Mouse (Mus musculus) MN1 (cell line): ENCODE results near the gene Slc2a5.

Source experiments
- DNase-seq: peaks from one replicate; pipeline ENCODE4 v3.0.0-alpha.2; 2016; ENCODE audit warnings: low spot score

The Slc2a5 gene

DNA sequence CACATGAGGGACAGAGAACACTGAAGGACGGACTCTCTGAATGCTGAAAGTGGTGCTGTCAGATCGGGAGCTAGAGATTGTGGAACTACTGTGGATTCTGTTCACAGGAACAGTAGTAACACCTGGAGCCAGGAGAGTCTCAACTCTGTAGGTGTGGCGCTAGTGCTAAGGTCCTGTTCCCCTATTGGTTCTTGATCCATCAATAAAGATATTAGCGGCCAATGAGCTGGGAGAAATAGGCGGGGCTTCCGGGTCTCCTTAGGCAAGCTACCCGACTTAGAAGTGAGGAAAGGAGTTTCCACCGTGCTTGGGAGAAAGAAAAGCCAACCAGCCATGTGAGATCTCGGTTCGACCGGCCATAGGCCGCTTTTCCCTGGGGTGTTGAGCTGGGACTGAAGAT is 25.2 kb downstream of the Slc2a5 start:
- DNase-seq = no peak

DNA sequence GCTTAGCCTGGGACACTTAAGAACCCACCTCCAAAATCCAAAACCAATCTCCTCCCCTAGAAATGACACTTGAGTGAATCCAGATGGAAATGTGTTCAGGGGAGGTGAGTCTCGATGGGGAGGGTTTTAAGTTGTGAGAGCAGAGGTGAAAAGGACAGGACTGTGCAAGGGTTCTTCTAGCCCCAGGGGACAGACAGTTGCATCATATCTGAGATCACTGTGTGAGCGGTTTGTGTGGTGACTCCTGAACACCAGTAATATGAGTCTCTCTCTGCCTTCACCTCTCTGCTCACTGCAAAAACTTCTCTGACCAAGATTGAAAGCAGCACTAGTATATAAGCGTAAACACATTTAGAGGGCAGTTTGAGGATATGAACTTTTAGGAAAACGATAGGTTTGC is 27.2 kb downstream of the Slc2a5 start:
- DNase-seq = no peak

GRCm38 (mm10) chr4:150151045-150151444 is 32.0 kb downstream of the Slc2a5 start:
- no peak for DNase-seq

DNA sequence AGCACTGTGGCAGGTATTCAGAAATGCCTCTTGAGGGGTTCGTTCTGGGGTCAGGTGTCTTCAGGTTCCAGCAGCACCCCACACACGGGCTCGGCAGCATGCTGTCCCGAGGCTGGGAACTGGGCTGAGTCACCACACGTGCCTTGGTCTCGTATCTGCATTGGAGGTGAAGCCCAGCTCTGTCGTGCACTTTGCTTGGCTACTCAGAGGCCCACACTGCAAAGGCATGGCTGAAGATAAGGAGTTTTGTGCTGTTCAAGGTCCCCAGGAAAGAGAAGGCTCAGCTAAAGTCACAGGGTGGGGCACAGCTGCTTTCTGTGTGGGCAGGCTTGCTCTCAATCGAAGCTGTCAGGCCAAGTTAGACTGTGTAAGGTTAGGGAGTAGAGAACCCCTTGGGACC is 33.4 kb downstream of the Slc2a5 start:
- no peak for DNase-seq

GRCm38 (mm10) chr4:150155301-150155700 is 36.2 kb downstream of the Slc2a5 start:
- DNase-seq = no peak

DNA sequence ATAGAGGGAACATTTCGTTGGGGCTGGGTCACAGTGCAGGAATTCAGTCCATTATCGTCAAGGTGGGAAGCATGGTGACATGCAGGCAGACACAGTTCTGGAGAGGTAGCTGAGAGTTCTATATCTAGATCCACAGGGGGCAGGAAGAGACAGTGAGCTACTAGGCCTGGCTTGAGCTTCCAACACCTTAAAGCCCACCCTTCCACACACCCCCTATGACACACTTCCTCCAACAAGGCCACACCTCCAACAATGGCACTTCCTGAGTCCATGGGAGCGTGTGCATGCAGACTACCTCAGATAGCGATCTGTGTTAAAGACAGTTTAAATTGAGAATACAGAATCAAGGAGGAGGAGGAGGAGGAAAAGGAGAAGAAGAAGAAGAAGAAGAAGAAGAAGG is 36.6 kb downstream of the Slc2a5 start:
- no peak for DNase-seq

GRCm38 (mm10) chr4:150157348-150157882 is 38.3 kb downstream of the Slc2a5 start:
- no peak for DNase-seq

GRCm38 (mm10) chr4:150159458-150159857 is 40.4 kb downstream of the Slc2a5 start:
- no peak for DNase-seq

- DNase-seq = no peak
These were observed 43.6 kb downstream of the Slc2a5 start for GRCm38 (mm10) chr4:150162561-150163169.

DNA sequence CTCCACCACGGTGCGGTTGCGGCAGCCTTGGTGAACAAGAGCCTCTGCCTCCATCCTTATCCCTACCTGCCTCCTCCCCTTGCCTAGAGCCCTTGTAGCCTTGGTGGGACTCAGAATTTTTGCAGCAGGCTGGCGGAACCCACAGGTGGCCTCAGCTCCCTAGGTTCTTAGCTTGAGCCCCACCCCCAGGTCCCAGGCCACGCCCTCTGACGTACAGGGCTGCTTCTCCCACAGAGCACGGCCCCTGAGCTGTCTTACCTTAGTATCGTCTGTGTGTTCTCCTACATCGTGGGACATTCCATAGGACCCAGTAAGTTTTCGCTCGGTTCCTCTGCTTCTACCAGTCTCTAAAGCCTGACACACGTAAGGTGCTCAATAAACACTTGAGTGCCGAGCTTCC is 45.8 kb downstream of the Slc2a5 start:
- DNase-seq = no peak

- no peak for DNase-seq
These were observed 49.3 kb downstream of the Slc2a5 start for GRCm38 (mm10) chr4:150168406-150168805.

- no peak for DNase-seq
These were observed 53.0 kb downstream of the Slc2a5 start for GRCm38 (mm10) chr4:150172107-150172506.

GRCm38 (mm10) chr4:150173281-150173680 is 54.2 kb downstream of the Slc2a5 start:
- peak; percentile 30 for DNase-seq

- no peak for DNase-seq
These were observed 54.9 kb downstream of the Slc2a5 start for GRCm38 (mm10) chr4:150174027-150174426.

DNA sequence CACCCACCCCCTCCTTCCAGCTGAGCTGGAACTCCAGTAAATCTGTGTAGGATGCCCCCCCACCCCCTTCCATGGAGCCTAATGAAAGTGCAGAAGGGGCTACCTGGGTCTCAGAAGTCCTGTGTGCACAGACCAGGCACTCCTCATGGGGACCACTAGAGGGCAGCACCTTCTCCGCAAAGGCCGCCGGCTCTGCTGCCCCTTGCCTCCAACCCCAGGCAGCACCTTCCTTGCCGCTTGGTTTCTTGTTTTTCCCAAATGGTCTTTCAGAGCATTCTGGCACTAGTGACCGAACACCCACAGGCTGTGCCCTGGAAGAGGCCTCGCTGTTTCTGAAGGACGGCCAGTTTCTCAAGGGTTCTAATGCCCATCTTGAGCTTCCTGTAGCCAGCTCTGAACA is 57.5 kb downstream of the Slc2a5 start:
- peak; percentile 50 for DNase-seq

DNA sequence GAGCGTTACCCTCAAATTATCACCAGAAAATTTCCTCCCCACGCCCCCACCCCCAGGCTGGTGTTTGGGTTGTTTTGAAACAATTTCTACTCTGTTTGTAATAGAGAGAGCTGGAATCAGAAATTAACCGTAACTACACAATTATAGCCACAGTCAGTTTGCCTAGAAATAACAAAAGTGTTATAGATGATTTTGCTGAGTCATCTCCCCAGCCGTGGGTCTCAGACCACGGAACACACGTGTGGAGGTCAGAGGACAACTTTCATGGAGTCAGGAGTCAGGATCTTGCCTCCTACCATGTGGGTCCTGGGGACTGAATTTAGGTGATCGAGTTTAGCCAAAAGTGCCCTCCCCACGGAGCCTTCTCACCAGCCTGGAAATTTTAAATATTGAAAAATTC is 58.0 kb downstream of the Slc2a5 start:
- no peak for DNase-seq

- no peak for DNase-seq
These were observed 59.0 kb downstream of the Slc2a5 start for GRCm38 (mm10) chr4:150178131-150178530.

DNA sequence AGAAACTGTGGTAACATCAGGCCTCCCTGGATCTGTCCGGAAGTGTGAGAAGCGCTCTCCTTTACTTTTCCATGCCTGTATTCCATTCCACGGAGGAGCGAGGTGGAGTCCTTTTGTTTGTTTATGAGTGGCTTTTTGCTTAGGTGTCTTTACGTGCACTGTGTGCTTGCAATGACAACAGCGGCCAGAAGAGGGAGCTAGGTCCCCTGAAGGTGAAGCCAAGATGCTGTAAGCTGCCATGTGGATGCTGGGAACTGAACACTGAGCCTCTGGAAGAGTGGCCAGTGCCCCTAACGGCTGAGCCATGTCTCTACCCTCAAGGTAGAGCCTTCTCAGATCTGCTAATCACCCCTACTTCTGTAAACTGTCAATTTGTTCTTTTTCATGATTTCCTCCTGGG is 62.2 kb downstream of the Slc2a5 start:
- no peak for DNase-seq

GRCm38 (mm10) chr4:150188236-150188635 is 69.2 kb downstream of the Slc2a5 start:
- DNase-seq = no peak

- no peak for DNase-seq
These were observed 73.1 kb downstream of the Slc2a5 start for GRCm38 (mm10) chr4:150192199-150192598.
